Mouse (Mus musculus): ENCODE measurements around the gene Srek1ip1. TPM values are rescaled to one million over a fixed set of nuclear protein-coding genes. Genes with fewer than 3 reads are reported as not detected.
A peak's percentile ranks its signal among the peaks of the same experiment; 100 is the strongest.

Srek1ip1 gene
- total and polyA plus RNA-seq, 2 experiments from 2014 or later: 18.8 to 20.3 TPM

GRCm38 (mm10) chr13:104799566-104800182, 7.4 kb downstream of the Srek1ip1 start:
- no peak for TF ChIP-seq CTCF (IDR thresholded peaks at IDR 0.05; ENCODE audit: low read depth)
- TF ChIP-seq EP300 (IDR thresholded peaks at IDR 0.05; ENCODE audit: low read depth): no peak
- peaks cover 40% of the 10 kb centered on the region for H3K36me3 ChIP-seq (replicated peaks; ENCODE audit: control insufficient read depth, insufficient read depth, low read length)
- ATAC-seq (ENCODE audit: insufficient read depth, low read depth) (no peak), DNase-seq (ENCODE audit: low spot score) (no peak)
- no peaks in the 10 kb centered on the region for H3K4me1 ChIP-seq (ENCODE audit: control insufficient read depth, insufficient read depth)
- no peak overlapping the region for H3K27ac ChIP-seq (ENCODE audit: low read depth)
- H3K4me2 ChIP-seq (ENCODE audit: low read depth, low read length): no peak overlapping the region
- no peak overlapping the region for H3K4me3 ChIP-seq (ENCODE audit: low read depth, low read length)
- no peaks in the 10 kb centered on the region for H3K27me3 ChIP-seq (ENCODE audit: control insufficient read depth, insufficient read depth, low read length)
- no peaks in the 10 kb centered on the region for H3K9me3 ChIP-seq (replicated peaks; ENCODE audit: control insufficient read depth, low read length)
- 69% methylated on average over 7 of the region's 7 CpGs for WGBS
- no peak overlapping the region for H3K9ac ChIP-seq (replicated peaks; ENCODE audit: low read depth, low read length)

DNA sequence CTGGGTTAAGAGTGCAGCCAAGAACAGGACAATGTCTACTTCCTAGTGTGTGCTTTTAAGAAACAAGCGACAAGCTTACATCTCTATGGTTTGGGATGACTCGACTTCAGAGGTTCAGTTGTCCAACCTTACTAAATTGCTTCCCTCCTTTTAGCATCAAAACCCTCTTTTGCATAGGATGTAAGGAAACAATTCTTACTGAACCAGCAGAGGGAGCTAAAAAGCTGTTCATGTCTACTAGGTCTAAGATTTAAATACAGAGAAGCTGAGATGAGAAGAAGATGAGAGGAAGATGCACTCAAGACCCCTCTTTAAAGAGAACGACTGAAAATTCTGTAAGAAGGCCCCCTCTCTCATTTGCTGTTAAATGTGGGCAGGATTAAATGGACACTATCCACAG, 13.4 kb downstream of the Srek1ip1 start:
- no peak overlapping the region for H3K4me2 ChIP-seq (ENCODE audit: low read depth, low read length)
- H3K4me1 ChIP-seq (ENCODE audit: control insufficient read depth, insufficient read depth): no peaks in the 10 kb centered on the region
- H3K27ac ChIP-seq (ENCODE audit: low read depth): no peak overlapping the region
- TF ChIP-seq EP300 (IDR thresholded peaks at IDR 0.05; ENCODE audit: low read depth): no peak
- peak; percentile 72 for TF ChIP-seq CTCF (IDR thresholded peaks at IDR 0.05; ENCODE audit: low read depth)
- peaks cover 47% of the 10 kb centered on the region for H3K36me3 ChIP-seq (replicated peaks; ENCODE audit: control insufficient read depth, insufficient read depth, low read length)
- no peak overlapping the region for H3K9ac ChIP-seq (replicated peaks; ENCODE audit: low read depth, low read length)
- H3K4me3 ChIP-seq (ENCODE audit: low read depth, low read length): no peak overlapping the region
- 40% methylated on average over 3 of the region's 3 CpGs for WGBS
- H3K9me3 ChIP-seq (replicated peaks; ENCODE audit: control insufficient read depth, low read length): no peaks in the 10 kb centered on the region
- ATAC-seq (ENCODE audit: insufficient read depth, low read depth) (no peak), DNase-seq (ENCODE audit: low spot score) (peak; percentile 45)
- no peaks in the 10 kb centered on the region for H3K27me3 ChIP-seq (ENCODE audit: control insufficient read depth, insufficient read depth, low read length)

DNA sequence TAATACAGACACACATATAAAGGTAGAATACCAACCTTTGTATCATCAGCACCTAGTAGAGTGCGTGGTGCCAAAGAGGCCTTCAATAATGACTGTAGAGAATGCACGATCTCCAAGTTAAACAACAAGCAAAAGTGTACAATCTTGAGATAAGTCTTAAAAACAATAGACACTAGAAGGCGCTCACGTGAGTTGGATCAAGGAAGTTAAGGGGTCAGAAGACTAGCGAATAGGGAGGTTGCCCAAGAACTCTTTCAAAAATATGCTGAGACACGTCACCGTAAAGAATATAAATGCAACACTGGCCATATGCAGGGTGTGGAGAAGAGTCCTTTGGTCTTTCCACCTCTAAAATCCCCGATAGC, 24.0 kb downstream of the Srek1ip1 start:
- Histone ChIP-seq H3K27ac (ENCODE audit: low read depth) (peak overlapping the region; percentile 79; the same call in 1 of the 2 replicates), H3K4me1 (ENCODE audit: control insufficient read depth, insufficient read depth) (peaks cover 18% of the 10 kb centered on the region), H3K9me3 (replicated peaks; ENCODE audit: control insufficient read depth, low read length) (no peaks in the 10 kb centered on the region), H3K4me3 (ENCODE audit: low read depth, low read length) (peak overlapping the region; percentile 72), H3K9ac (replicated peaks; ENCODE audit: low read depth, low read length) (peak overlapping the region; percentile 84), H3K27me3 (ENCODE audit: control insufficient read depth, insufficient read depth, low read length) (no peaks in the 10 kb centered on the region), H3K4me2 (ENCODE audit: low read depth, low read length) (peak overlapping the region; percentile 67), H3K36me3 (replicated peaks; ENCODE audit: control insufficient read depth, insufficient read depth, low read length) (0 out of 2 replicates have a peak, but pooled peaks cover 7% of the 10 kb centered on the region)
- DNase-seq (ENCODE audit: low spot score) (no peak), ATAC-seq (ENCODE audit: insufficient read depth, low read depth) (no peak)
- 10% methylated on average over 8 of the region's 8 CpGs for WGBS
- TF ChIP-seq CTCF (IDR thresholded peaks at IDR 0.05; ENCODE audit: low read depth) (no peak), EP300 (IDR thresholded peaks at IDR 0.05; ENCODE audit: low read depth) (no peak)

- no peaks in the 10 kb centered on the region for H3K9me3 ChIP-seq (replicated peaks; ENCODE audit: control insufficient read depth, low read length)
- H3K4me3 ChIP-seq (ENCODE audit: low read depth, low read length): peak within 1 kb of the TSS; percentile 72
- H3K9ac ChIP-seq (replicated peaks; ENCODE audit: low read depth, low read length): peak within 1 kb of the TSS; percentile 84
- H3K36me3 ChIP-seq (replicated peaks; ENCODE audit: control insufficient read depth, insufficient read depth, low read length): 0 out of 2 replicates have a peak, but pooled peaks cover 7% of the 10 kb centered on the region
- no peak for TF ChIP-seq CTCF (IDR thresholded peaks at IDR 0.05; ENCODE audit: low read depth)
- TF ChIP-seq EP300 (IDR thresholded peaks at IDR 0.05; ENCODE audit: low read depth): peak; percentile 67
- peak within 1 kb of the TSS; percentile 67 for H3K4me2 ChIP-seq (ENCODE audit: low read depth, low read length)
- WGBS: under 1% methylated on average over 50 of the region's 50 CpGs
- peaks cover 18% of the 10 kb centered on the region for H3K4me1 ChIP-seq (ENCODE audit: control insufficient read depth, insufficient read depth)
- peak; percentile 77 for DNase-seq (ENCODE audit: low spot score)
- H3K27me3 ChIP-seq (ENCODE audit: control insufficient read depth, insufficient read depth, low read length): no peaks in the 10 kb centered on the region
- ATAC-seq (ENCODE audit: insufficient read depth, low read depth): peak; percentile 89
- peak within 1 kb of the TSS; percentile 79 for H3K27ac ChIP-seq (ENCODE audit: low read depth)
Measured at GRCm38 (mm10) chr13:104816635-104817571, 24.6 kb downstream of the Srek1ip1 start, which contains the start of gene Cwc27. Cwc27 (minus strand) TSS chr13:104817142.

GRCm38 (mm10) chr13:104817696-104818095, 25.4 kb downstream of the Srek1ip1 start:
- peaks cover 18% of the 10 kb centered on the region for H3K4me1 ChIP-seq (ENCODE audit: control insufficient read depth, insufficient read depth)
- no peak overlapping the region for H3K27ac ChIP-seq (ENCODE audit: low read depth)
- peak overlapping the region; percentile 72 for H3K4me3 ChIP-seq (ENCODE audit: low read depth, low read length)
- H3K27me3 ChIP-seq (ENCODE audit: control insufficient read depth, insufficient read depth, low read length): no peaks in the 10 kb centered on the region
- ATAC-seq (ENCODE audit: insufficient read depth, low read depth) (no peak), DNase-seq (ENCODE audit: low spot score) (no peak)
- H3K36me3 ChIP-seq (replicated peaks; ENCODE audit: control insufficient read depth, insufficient read depth, low read length): 0 out of 2 replicates have a peak, but pooled peaks cover 7% of the 10 kb centered on the region
- TF ChIP-seq CTCF (IDR thresholded peaks at IDR 0.05; ENCODE audit: low read depth) (no peak), EP300 (IDR thresholded peaks at IDR 0.05; ENCODE audit: low read depth) (no peak)
- H3K9ac ChIP-seq (replicated peaks; ENCODE audit: low read depth, low read length): peak overlapping the region; percentile 84
- WGBS: 41% methylated on average over 12 of the region's 12 CpGs
- H3K9me3 ChIP-seq (replicated peaks; ENCODE audit: control insufficient read depth, low read length): no peaks in the 10 kb centered on the region
- H3K4me2 ChIP-seq (ENCODE audit: low read depth, low read length): peak overlapping the region; percentile 67
